Mouse (Mus musculus): ENCODE results near the gene Npas3.

- no peak for TF ChIP-seq CTCF (IDR thresholded peaks at IDR 0.05)
- TF ChIP-seq POLR2A (IDR thresholded peaks at IDR 0.05; ENCODE audit: insufficient read depth, low read depth, low read length), result no peak
- TF ChIP-seq EP300 (IDR thresholded peaks at IDR 0.05; ENCODE audit: insufficient read depth, low read depth, low read length), result no peak
Observed at GRCm38 (mm10) chr12:53962004-53962403, 713.5 kb downstream of the Npas3 start.

All from heart, adult 2 months (tissue).